Mouse (Mus musculus): Measurements from ENCODE around the gene Cplx3. TPM values are rescaled to one million over a fixed set of nuclear protein-coding genes. Genes with fewer than 3 reads are reported as not detected.

Cplx3 gene
- total and polyA plus RNA-seq, 3 experiments, result 0.09 TPM; not detected in 2

DNA sequence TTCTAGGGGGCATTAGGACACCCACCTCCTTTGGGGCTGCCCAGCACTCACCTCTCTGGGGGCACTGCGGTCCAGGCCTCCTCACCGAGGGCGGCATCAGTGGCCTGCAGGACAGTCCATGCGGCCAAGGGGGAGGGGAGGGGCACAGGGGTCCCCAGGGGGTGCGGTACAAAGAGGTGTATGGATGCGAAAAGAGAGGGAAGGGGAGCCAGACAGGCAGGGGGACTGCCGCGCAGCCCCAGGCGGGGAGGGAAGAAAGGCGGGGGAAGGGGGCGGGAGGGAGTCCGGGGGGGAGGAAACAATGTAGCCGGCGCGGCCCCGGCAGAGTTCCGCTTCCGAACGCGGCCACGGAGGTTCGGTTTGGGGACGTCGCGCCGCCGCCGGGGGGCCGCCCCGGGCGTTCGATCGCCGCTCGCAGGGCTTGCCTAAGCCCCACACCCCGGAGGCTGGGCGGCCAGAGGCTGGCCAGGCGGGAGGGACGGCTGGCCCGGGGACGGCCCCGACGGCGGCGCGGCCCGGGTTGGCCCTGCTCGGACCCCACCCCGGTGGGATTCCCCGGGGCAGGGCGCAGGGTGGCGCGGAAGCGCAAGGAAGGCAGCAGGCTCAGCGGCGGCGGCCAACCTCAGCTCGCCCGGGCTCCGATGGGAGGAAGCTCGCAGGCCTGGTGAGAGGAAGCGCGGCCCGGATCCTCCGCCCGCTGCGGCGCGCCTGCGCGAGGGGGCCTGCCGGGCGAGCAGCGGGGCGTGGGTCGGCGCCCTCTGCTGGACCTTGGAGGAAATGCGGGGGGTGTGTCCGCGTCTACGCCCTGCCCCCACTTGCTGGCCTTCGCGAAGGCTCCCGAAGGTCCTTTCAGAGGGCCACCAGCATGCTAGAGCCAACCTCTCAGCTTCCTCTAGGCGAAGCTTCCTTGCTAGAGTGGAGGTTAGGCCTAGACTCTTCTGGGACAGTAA is 39.1 kb upstream of the Cplx3 start:
- Histone ChIP-seq H3K4me1 (ENCODE audit: control insufficient read depth in 1 of 2, insufficient read depth in 2 of 2) (peaks cover 20 to 58% of the 10 kb centered on the region in 2 experiments), H3K27me3 (replicated peaks) (no peaks in the 10 kb centered on the region), H3K9me3 (replicated peaks; ENCODE audit: low read length) (no peaks in the 10 kb centered on the region), H3K27ac (ENCODE audit: insufficient read depth, low read depth) (peak overlapping the region; percentile 96), H3K4me3 (replicated peaks in 1 of 3; ENCODE audit: low read depth in 2 of 3, low read length in 2 of 3, poor library complexity in 1 of 3) (peak overlapping the region; percentile 86 to 95 (median 90)), H3K36me3 (replicated peaks in 1 of 2; ENCODE audit: control insufficient read depth in 1 of 2, insufficient read depth in 1 of 2, low read length in 1 of 2) (peaks cover 3 to 16% of the 10 kb centered on the region in 2 experiments), H3K79me2 (replicated peaks; ENCODE audit: control insufficient read depth, extremely low read depth, insufficient read depth, poor library complexity, severe bottlenecking) (peaks cover 43% of the 10 kb centered on the region), H3K9ac (ENCODE audit: insufficient read depth, low read depth) (peak overlapping the region; percentile 92), H3K4me2 (ENCODE audit: insufficient read depth, low read depth, poor library complexity, severe bottlenecking) (peak overlapping the region; percentile 68)
- in situ Hi-C loops (cut with MboI; ENCODE audit: low pct_ligation_motif_present, low pct_unique_long_range_greater_than_20kb, low sequenced_read_pairs), result no loop called here
- peak; percentile 83 for DNase-seq (ENCODE audit: extremely low read depth)
- dilution Hi-C loops (cut with MboI; ENCODE audit: extremely low pct_ligation_motif_present, extremely low pct_unique_long_range_greater_than_20kb, low sequenced_read_pairs), result no loop called here
- peak; percentile 40 to 89; a peak in 3 of 4 replicates for TF ChIP-seq CTCF (conservative IDR thresholded peaks at IDR 0.05 in 1 of 2, IDR thresholded peaks at IDR 0.05 in 1 of 2; ENCODE audit: low read depth in 2 of 2, low read length in 2 of 2)
- peak; percentile 86 for TF ChIP-seq TCF12 (IDR thresholded peaks at IDR 0.05; ENCODE audit: low read depth, low read length)
- no peak for TF ChIP-seq E2F4 (IDR thresholded peaks at IDR 0.05; ENCODE audit: insufficient replicate concordance, low read depth, low read length)
- TF ChIP-seq POLR2AphosphoS2 (IDR thresholded peaks at IDR 0.05; ENCODE audit: low read depth, low read length), result no peak
- peak; percentile 42; the same call in 1 of the 2 replicates for TF ChIP-seq ZMIZ1 (IDR thresholded peaks at IDR 0.05; ENCODE audit: low read depth, low read length)
- TF ChIP-seq NELFE (IDR thresholded peaks at IDR 0.05; ENCODE audit: low read depth, low read length), result peak; percentile 63
- peak; percentile 79 for TF ChIP-seq MYC (IDR thresholded peaks at IDR 0.05; ENCODE audit: low read depth, low read length)
- peak; percentile 85 for TF ChIP-seq ELF1 (IDR thresholded peaks at IDR 0.05; ENCODE audit: low read depth, low read length)
- peak; percentile 89 for TF ChIP-seq CHD2 (IDR thresholded peaks at IDR 0.05; ENCODE audit: low read length)
- no peak for TF ChIP-seq JUND (conservative IDR thresholded peaks at IDR 0.05; ENCODE audit: low read depth, low read length)
- 0 out of 2 replicates have a peak, but pooled peaks have one; percentile 27 for TF ChIP-seq EP300 (IDR thresholded peaks at IDR 0.05; ENCODE audit: low read length)
- peak; percentile 64 for TF ChIP-seq RAD21 (IDR thresholded peaks at IDR 0.05; ENCODE audit: low read depth, low read length)
- peak; percentile 80 for TF ChIP-seq SMC3 (IDR thresholded peaks at IDR 0.05; ENCODE audit: low read depth, low read length)
- peak; percentile 88 for TF ChIP-seq MAZ (IDR thresholded peaks at IDR 0.05; ENCODE audit: low read depth, low read length)
- peak; percentile 56 for TF ChIP-seq HCFC1 (IDR thresholded peaks at IDR 0.05; ENCODE audit: low read depth, low read length)
- TF ChIP-seq NRF1 (IDR thresholded peaks at IDR 0.05; ENCODE audit: low read depth, low read length), result peak; percentile 97
- TF ChIP-seq SIN3A (IDR thresholded peaks at IDR 0.05; ENCODE audit: low read length), result peak; percentile 76
- TF ChIP-seq USF2 (conservative IDR thresholded peaks at IDR 0.05; ENCODE audit: low read depth, low read length), result no peak
- 0 out of 2 replicates have a peak, but pooled peaks have one; percentile 35 for TF ChIP-seq RCOR1 (conservative IDR thresholded peaks at IDR 0.05; ENCODE audit: low read depth, low read length)
- no peak for TF ChIP-seq CHD1 (IDR thresholded peaks at IDR 0.05; ENCODE audit: low read depth, low read length)
- TF ChIP-seq UBTF (IDR thresholded peaks at IDR 0.05; ENCODE audit: low read depth, low read length), result peak; percentile 97
- TF ChIP-seq USF1 (IDR thresholded peaks at IDR 0.05; ENCODE audit: low read depth, low read length), result no peak
- TF ChIP-seq POLR2A (IDR thresholded peaks at IDR 0.05; ENCODE audit: low read depth, low read length), result peak; percentile 72
- TF ChIP-seq ZKSCAN1 (IDR thresholded peaks at IDR 0.05; ENCODE audit: borderline replicate concordance, low read depth, low read length), result no peak
- TF ChIP-seq PAX5 (IDR thresholded peaks at IDR 0.05; ENCODE audit: low read length), result no peak
- TF ChIP-seq IRF4 (IDR thresholded peaks at IDR 0.05; ENCODE audit: low read depth, low read length), result peak; percentile 54; the same call in 1 of the 2 replicates
- peak; percentile 86 for TF ChIP-seq MAX (IDR thresholded peaks at IDR 0.05; ENCODE audit: low read length)
- peak; percentile 61; the same call in 1 of the 2 replicates for TF ChIP-seq BHLHE40 (IDR thresholded peaks at IDR 0.05; ENCODE audit: low read depth, low read length)
- peak; percentile 75 for TF ChIP-seq MEF2A (IDR thresholded peaks at IDR 0.05; ENCODE audit: borderline replicate concordance, low read depth, low read length)
- TF ChIP-seq MAFK (IDR thresholded peaks at IDR 0.05; ENCODE audit: insufficient replicate concordance, low read length), result no peak
- TF ChIP-seq TBP (conservative IDR thresholded peaks at IDR 0.05; ENCODE audit: low read depth, low read length), result no peak
- no peak for TF ChIP-seq JUN (IDR thresholded peaks at IDR 0.05; ENCODE audit: insufficient read depth, low read depth, low read length)
- peak; percentile 52; the same call in 1 of the 2 replicates for TF ChIP-seq ETS1 (conservative IDR thresholded peaks at IDR 0.05; ENCODE audit: low read depth, low read length)
- TF ChIP-seq ZC3H11A (IDR thresholded peaks at IDR 0.05; ENCODE audit: low read depth, low read length), result peak; percentile 18; the same call in 1 of the 2 replicates
- TF ChIP-seq MXI1 (IDR thresholded peaks at IDR 0.05; ENCODE audit: low read depth, low read length), result peak; percentile 52; the same call in 1 of the 2 replicates
- TF ChIP-seq GABPA (IDR thresholded peaks at IDR 0.05; ENCODE audit: insufficient replicate concordance, low read depth, low read length), result no peak
- TF ChIP-seq ZNF384 (IDR thresholded peaks at IDR 0.05; ENCODE audit: low read depth, low read length), result no peak
